Mouse (Mus musculus): ENCODE measurements around the gene Tcf20. TPM values are rescaled to one million over a fixed set of nuclear protein-coding genes. Genes with fewer than 3 reads are reported as not detected.

Tcf20 gene
- polyA plus RNA-seq, 1 experiment, result 20.0 TPM

DNA sequence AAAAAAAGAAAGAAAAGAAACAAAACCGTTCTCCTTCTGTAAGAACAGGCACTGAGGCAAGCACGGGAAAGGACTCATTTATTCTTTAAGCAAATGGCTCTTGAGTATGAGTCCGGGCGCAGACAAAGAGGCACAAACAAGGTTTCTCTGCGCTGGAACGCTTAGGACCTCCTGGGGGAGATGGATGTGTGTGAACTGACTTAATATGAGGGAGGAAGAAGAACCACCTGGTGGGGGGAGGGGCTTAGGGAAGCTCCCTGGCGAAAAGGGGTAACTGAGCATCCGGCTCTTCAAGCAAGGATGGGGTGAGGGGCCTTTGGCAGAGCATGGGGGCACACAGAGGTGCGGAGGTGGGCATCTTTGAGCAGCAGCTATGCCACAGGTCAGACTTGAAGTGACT lies 5.2 kb upstream of the Tcf20 start:
- no peaks in the 10 kb centered on the region for H3K4me1 ChIP-seq (ENCODE audit: control insufficient read depth, insufficient read depth, insufficient read length, low read length)
- no peak overlapping the region for H3K4me3 ChIP-seq (ENCODE audit: low read depth, low read length)
- no peak overlapping the region for H3K27ac ChIP-seq (ENCODE audit: insufficient read depth, low read depth, low read length)
- WGBS, result 81% methylated on average over 9 of the region's 9 CpGs
- TF ChIP-seq POLR2A (IDR thresholded peaks at IDR 0.05; ENCODE audit: low read depth, low read length), result no peak
- TF ChIP-seq CTCF (IDR thresholded peaks at IDR 0.05; ENCODE audit: extremely low read depth, insufficient read length, insufficient replicate concordance, low read depth, low read length), result no peak
- 0 out of 2 replicates have a peak, but pooled peaks cover 3% of the 10 kb centered on the region for H3K27me3 ChIP-seq (ENCODE audit: control insufficient read depth, insufficient read depth, low read length)
- H3K36me3 ChIP-seq (ENCODE audit: control insufficient read depth, insufficient read depth, low read length), result no peaks in the 10 kb centered on the region

DNA sequence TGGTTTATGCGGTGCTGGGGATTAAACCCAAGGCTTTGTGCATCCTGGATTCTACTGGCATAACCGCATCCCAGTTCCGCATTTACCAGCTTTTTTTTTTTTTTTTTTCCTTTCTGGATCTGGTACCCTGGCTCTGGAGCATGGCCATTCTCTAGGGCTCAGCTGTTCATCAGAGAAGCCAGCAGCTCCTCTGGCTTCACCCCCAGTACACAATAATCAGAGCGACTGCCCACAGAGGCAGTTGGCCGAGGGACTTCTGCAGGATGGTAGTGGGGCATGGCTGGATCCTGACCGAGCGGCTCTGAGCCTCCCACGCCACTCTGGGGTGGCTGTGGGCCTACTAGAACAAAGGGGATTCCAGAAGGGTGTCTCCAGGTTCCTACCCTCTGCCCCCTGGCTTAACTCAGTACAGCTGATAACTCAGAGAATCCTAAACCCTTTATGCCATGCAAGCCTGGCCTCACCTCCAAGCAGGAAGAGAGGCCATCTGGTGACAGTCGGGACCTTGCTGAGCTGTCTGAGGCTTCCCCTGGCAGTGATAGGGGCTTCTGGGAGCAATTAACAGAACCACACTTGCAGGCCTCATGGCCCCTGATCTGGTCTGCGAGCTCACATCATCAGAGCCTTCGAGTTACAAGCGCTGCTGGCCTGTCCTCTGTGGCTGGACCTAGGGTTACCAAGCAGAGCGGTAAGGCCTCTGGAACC lies 4.6 kb upstream of the Tcf20 start:
- Histone ChIP-seq H3K4me3 (ENCODE audit: low read depth, low read length) (no peak overlapping the region), H3K4me1 (ENCODE audit: control insufficient read depth, insufficient read depth, insufficient read length, low read length) (peaks cover 2% of the 10 kb centered on the region), H3K27ac (ENCODE audit: insufficient read depth, low read depth, low read length) (no peak overlapping the region), H3K36me3 (ENCODE audit: control insufficient read depth, insufficient read depth, low read length) (no peaks in the 10 kb centered on the region), H3K27me3 (ENCODE audit: control insufficient read depth, insufficient read depth, low read length) (peaks cover 6% of the 10 kb centered on the region; the same call in 1 of the 2 replicates)
- no peak for TF ChIP-seq CTCF (IDR thresholded peaks at IDR 0.05; ENCODE audit: extremely low read depth, insufficient read length, insufficient replicate concordance, low read depth, low read length)
- no peak for TF ChIP-seq POLR2A (IDR thresholded peaks at IDR 0.05; ENCODE audit: low read depth, low read length)
- WGBS, result 92% methylated on average over 13 of the region's 13 CpGs

DNA sequence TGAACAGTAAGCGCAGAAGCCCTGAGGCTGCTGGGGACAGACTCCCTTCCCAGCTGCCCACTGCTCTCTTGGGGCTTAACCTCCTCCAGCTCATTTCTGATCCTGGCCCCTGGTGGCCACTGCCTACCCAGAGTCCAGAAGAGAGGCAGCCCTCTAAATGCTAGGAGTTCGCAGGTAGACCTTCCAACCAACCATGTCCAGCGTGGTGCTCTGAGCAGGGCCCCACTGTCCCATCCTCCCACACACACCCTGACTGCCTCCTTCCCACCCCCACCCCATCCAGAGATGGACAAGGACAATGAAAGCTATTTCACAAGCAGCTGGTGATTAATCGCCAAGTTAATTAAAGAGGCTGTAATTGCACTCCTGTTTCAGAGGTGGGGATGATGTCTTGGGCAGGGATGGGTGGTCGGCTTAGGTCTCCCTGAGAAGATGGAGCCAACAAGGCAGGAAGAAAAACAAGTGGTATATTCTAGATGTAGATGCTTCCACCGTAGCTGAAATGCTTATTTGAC lies 1.6 kb upstream of the Tcf20 start:
- H3K4me1 ChIP-seq (ENCODE audit: control insufficient read depth, insufficient read depth, insufficient read length, low read length), result peaks cover 5% of the 10 kb centered on the region
- 78% methylated on average over 6 of the region's 6 CpGs for WGBS
- no peaks in the 10 kb centered on the region for H3K36me3 ChIP-seq (ENCODE audit: control insufficient read depth, insufficient read depth, low read length)
- TF ChIP-seq CTCF (IDR thresholded peaks at IDR 0.05; ENCODE audit: extremely low read depth, insufficient read length, insufficient replicate concordance, low read depth, low read length) (no peak), POLR2A (IDR thresholded peaks at IDR 0.05; ENCODE audit: low read depth, low read length) (no peak)
- peaks cover 9% of the 10 kb centered on the region; the same call in 1 of the 2 replicates for H3K27me3 ChIP-seq (ENCODE audit: control insufficient read depth, insufficient read depth, low read length)
- no peak overlapping the region for H3K27ac ChIP-seq (ENCODE audit: insufficient read depth, low read depth, low read length)
- no peak overlapping the region for H3K4me3 ChIP-seq (ENCODE audit: low read depth, low read length)

DNA sequence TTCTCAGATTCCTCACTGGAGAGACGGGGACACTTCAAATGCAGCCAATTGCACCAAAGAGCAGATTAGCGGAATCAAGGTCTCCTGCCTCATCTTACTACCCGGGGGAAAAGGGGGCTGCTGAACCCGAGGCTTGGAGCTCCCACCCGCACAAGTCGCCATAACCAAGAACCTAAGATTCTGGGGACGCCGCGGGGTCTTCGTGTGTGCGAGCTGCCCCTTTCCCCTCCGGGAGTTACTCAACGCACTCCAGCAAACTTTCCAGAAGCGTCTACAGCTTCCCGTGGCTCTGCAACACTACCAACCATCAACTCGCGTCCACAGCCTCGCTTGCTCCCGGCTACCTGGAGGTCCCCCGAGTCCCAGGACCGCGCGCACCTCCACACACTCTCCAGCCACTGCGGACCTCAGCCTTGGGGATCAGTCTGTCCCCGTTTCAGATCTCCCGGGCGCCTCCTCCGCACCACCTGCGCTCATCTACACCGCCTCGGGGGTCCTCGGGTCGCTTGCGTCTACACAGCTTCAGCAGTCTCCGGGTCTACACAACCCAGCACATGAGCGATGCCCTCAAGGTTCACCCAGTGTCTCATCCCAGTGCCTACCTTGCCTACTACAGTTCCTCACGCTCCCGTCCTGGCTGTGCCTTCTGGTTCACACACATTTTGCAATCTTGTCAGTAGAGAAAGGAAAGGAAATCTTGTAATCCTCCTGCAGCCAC lies 499 bp downstream of the Tcf20 start:
- Histone ChIP-seq H3K4me1 (ENCODE audit: control insufficient read depth, insufficient read depth, insufficient read length, low read length) (peaks cover 5% of the 10 kb centered on the region), H3K27me3 (ENCODE audit: control insufficient read depth, insufficient read depth, low read length) (peaks cover 10% of the 10 kb centered on the region; the same call in 1 of the 2 replicates), H3K36me3 (ENCODE audit: control insufficient read depth, insufficient read depth, low read length) (no peaks in the 10 kb centered on the region), H3K4me3 (ENCODE audit: low read depth, low read length) (peak overlapping the region; percentile 54), H3K27ac (ENCODE audit: insufficient read depth, low read depth, low read length) (no peak overlapping the region)
- no peak for TF ChIP-seq CTCF (IDR thresholded peaks at IDR 0.05; ENCODE audit: extremely low read depth, insufficient read length, insufficient replicate concordance, low read depth, low read length)
- no peak for TF ChIP-seq POLR2A (IDR thresholded peaks at IDR 0.05; ENCODE audit: low read depth, low read length)
- 4% methylated on average over 38 of the region's 38 CpGs for WGBS

DNA sequence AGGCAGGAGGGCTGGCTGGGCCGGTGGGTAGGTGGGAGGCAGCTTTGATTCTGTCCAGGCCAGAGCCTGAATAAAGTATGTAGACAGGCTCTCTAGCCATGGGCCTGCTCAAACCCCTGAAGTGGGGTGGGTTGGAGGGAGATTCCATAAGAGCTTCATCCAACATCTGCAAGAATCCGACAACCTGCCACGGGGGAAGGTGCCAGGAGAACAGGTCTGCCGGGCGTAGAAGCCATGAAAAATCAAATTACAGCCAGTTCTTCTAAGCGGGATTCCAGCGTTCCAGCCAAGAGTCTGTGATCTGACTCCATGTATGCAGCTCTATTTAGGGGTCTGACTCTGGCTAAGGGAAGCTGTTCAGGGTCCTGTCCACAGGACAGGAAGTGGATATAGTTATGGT lies 3.1 kb downstream of the Tcf20 start:
- TF ChIP-seq CTCF (IDR thresholded peaks at IDR 0.05; ENCODE audit: extremely low read depth, insufficient read length, insufficient replicate concordance, low read depth, low read length), result no peak
- no peak for TF ChIP-seq POLR2A (IDR thresholded peaks at IDR 0.05; ENCODE audit: low read depth, low read length)
- no peak overlapping the region for H3K4me3 ChIP-seq (ENCODE audit: low read depth, low read length)
- no peaks in the 10 kb centered on the region for H3K36me3 ChIP-seq (ENCODE audit: control insufficient read depth, insufficient read depth, low read length)
- H3K27me3 ChIP-seq (ENCODE audit: control insufficient read depth, insufficient read depth, low read length), result peaks cover 13% of the 10 kb centered on the region; the same call in 1 of the 2 replicates
- H3K27ac ChIP-seq (ENCODE audit: insufficient read depth, low read depth, low read length), result no peak overlapping the region
- H3K4me1 ChIP-seq (ENCODE audit: control insufficient read depth, insufficient read depth, insufficient read length, low read length), result peaks cover 5% of the 10 kb centered on the region
- WGBS, result 88% methylated on average over 7 of the region's 7 CpGs

DNA sequence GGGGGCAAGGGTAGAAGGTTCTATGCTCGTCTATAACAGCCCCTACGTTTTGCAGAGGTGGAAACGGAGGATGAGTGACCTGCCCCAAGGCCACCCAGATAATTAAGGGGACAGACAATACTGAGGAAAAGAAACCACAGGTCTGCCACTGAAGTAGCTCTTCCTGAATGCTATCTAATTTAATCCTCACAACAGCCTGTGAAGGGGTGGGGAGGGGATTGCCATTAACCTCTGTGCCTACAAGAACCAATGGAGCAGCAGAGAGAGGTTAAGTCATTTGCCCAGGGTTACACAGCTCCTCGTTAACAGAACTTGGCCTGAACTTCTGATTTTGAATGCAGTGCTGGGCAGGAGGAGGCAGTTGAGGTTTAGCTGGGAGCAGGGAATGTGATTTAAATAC lies 3.6 kb downstream of the Tcf20 start:
- Histone ChIP-seq H3K4me1 (ENCODE audit: control insufficient read depth, insufficient read depth, insufficient read length, low read length) (peaks cover 5% of the 10 kb centered on the region), H3K27ac (ENCODE audit: insufficient read depth, low read depth, low read length) (no peak overlapping the region), H3K4me3 (ENCODE audit: low read depth, low read length) (no peak overlapping the region), H3K36me3 (ENCODE audit: control insufficient read depth, insufficient read depth, low read length) (no peaks in the 10 kb centered on the region), H3K27me3 (ENCODE audit: control insufficient read depth, insufficient read depth, low read length) (peaks cover 13% of the 10 kb centered on the region; the same call in 1 of the 2 replicates)
- TF ChIP-seq CTCF (IDR thresholded peaks at IDR 0.05; ENCODE audit: extremely low read depth, insufficient read length, insufficient replicate concordance, low read depth, low read length), result no peak
- no peak for TF ChIP-seq POLR2A (IDR thresholded peaks at IDR 0.05; ENCODE audit: low read depth, low read length)
- WGBS, result 78% methylated on average over 4 of the region's 4 CpGs

Data from small intestine, adult 2 months (tissue).